Mouse (Mus musculus) lung, postnatal 14 days (tissue): Measurements from ENCODE around the gene Prkch.

Experiments used
- DNase-seq: peaks from one replicate; pipeline ENCODE4 v3.0.0; 2021

Prkch gene

DNA sequence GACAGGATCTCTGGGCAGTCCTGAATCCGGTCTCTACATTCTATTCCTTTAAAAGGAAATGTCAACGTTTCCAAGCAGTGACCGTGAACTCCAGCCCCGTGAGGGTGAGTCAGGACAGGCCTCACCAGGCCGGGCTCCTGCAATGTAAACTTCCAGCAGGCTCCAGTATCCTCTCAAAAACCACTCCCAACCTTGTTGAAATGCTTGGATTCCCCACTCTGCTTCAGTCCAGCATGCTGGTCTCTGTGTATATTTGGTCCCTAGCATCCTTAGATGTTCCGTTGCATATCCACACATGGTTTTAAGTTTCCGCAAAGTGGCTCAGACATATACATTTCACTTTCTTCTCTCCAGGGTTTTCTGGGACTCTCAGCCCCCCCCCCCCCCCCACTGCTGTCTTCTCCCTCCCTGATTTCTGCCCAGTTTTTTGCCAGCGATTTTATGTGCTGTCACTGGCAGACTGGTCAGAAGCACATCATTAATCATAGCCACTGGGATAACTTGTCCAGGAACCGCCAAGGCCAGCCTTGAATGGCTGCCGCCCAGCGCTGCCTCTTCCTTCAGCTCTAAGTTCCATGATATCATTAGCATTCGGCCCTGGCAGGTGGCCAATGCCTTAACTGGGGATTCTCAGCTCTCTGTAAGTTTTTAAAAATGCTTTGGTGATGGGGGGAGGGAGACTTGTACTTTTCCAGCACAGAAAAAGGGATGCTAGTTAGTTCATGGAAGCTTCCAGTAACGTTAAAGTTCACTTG is 225.6 kb downstream of the Prkch start:
- peak; percentile 76 for DNase-seq

GRCm38 (mm10) chr12:73810903-73811302 is 226.3 kb downstream of the Prkch start:
- no peak for DNase-seq

DNA sequence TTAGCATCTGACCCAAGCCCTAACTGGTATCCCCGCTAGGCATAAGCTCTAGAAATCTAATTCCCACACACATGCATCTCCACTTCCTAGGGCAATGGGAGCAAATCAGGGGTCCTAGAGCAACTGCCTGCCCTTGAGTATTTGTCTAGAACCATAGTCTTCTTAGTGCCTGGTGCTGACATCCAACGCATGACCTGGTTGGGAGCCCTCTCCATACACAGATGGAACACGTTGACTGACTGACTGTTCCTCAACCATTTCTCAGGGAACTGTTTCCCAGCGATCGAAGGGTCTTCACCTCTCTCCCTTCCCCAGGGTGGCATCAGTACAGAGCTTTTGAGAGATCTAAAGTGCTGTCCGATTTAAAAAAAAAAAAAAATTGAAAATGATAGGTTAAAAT is 227.6 kb downstream of the Prkch start:
- DNase-seq, result no peak

GRCm38 (mm10) chr12:73813016-73813900 is 228.7 kb downstream of the Prkch start:
- no peak for DNase-seq

- DNase-seq, result no peak
These were observed 229.6 kb downstream of the Prkch start for GRCm38 (mm10) chr12:73814056-73814735.

GRCm38 (mm10) chr12:73814897-73815296 is 230.3 kb downstream of the Prkch start:
- no peak for DNase-seq

DNA sequence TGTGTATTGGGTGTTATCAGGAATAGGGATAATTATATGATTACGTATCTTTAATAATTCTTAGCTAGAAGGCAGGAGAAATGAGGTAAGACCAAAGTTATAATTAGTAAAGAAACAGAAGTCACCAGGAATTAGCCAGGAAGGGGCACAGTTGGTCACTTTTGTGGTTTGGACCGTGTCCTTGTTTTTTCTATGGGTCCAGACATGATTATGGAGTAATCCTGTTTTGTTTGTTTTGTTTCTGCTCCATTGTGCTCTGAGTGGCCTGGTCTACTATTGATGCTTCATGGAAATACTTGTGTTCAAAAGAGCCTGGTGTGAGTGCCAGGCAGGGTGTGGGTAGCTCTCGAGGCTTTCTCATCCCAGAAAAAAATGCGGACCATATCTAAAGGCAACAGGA is 230.9 kb downstream of the Prkch start:
- DNase-seq, result no peak

DNA sequence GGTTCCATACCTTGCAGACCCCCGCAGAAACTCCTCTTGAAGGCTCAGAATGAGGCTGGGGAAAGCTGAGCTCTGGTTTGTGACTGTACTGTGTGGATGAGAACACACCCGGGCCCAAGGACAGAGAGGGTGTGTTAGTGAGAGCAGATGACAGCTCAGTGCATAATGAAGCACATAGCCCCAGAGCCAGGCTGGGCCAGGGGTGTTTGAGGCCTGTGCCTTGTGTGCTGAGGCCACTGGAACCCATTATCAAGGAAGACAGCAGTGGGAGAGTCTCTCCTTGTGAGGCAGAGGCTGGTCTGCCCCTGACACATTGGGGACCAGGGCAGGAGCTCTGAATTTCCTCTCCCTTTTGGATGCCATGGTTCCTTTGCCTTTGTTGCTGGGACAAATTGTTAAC is 231.3 kb downstream of the Prkch start:
- no peak for DNase-seq

DNA sequence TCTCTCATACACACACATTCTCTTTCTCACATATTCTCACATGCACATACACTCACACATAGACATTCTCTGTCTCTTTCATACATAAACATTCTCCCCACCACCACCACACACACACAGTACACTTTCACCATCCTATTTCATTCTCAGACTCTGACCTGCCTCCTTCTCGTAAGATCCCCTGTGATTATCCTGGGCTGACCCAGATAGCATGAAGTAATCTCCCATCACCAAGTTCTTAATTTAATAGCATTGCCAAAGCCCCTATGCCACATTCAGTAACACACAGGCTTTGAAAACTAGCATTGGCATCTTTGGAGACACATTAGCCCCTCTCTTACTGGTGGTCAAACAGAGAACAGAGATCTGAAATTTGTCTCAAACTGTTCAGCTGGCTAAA is 232.3 kb downstream of the Prkch start:
- no peak for DNase-seq

DNA sequence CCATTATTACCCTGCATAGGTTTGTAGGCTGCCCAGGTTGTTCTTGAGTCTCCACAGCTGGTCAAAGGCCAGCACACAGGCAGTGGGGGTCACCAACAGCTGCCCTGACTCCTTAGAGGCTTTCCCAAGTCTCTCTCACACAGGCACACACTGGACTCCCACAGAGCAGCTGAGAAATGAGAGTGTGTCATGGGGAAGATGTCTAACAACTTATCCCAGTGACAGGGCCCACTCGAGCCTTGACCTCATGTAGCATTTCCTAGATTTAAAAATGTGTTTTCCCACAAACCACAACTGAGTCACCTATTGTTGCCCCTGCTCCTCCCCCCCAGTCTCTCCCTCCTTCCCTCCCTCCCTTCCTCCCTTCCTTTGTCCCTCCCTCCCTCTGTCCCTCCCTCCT is 234.2 kb downstream of the Prkch start:
- DNase-seq, result no peak

DNA sequence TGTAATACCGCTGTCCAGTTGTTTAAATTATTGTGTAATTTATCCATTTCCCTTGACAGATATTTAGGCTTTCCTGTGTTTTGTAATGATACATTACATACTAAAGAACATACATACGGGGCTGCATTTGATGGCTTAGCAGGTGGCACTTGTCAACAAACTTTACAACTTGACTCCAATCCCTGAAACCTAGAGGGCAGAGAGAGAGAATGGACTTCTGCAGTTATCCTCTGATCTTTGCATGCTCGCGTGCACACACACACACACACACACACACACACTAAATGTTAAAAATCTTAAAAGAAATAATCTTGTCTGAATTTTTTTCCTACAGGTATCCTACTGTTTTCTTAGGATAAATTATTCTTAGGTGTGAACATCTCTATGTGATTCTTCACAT is 236.6 kb downstream of the Prkch start:
- DNase-seq, result no peak

DNA sequence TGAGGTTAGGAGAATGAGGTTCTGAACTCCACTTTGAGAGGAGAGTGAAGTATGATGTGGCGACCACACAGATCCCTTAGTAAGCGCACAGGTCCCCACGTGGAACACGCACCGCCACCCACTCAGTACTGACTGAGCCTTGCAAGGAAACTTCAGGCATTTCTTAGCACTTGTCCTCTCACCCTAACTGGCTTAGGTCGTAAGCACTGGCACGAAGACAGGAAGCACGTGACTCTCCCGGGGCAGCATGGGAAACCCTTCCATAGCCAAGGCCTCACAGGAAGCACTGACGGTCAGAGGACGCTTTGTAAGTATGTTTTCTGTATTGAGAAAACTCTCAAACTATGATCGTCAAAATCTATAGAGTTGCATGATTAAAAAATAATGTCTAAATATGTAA is 237.7 kb downstream of the Prkch start:
- DNase-seq, result no peak

DNA sequence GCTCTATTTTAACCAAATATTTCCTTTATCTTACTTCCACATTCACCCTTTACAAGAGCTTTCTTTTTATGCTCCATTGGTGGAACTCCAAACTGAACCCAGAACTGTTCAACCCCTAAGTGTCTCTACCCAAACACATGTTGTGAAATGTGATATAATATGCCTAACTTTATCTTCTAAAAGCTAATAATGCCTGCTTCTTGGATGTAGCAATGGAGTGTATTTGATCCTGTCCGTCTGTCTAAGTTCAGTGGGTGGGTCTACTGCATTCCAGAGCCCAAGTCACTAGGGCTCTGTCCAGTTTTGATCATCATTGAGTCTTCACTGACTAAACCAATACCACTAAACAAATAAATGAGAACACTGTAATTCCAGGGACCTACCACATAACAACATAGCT is 240.2 kb downstream of the Prkch start:
- no peak for DNase-seq
